Mouse (Mus musculus) cerebellum, adult 11-12 months (tissue): ENCODE data around the gene Jund.
A peak's percentile ranks its signal among the peaks of the same experiment; 100 is the strongest.

Experiments
- DNase-seq: peaks from one replicate; pipeline ENCODE4 v3.0.0; 2022

The Jund gene

GRCm38 (mm10) chr8:70729808-70730475 lies 31.2 kb downstream of the Jund start:
- DNase-seq = no peak

DNA sequence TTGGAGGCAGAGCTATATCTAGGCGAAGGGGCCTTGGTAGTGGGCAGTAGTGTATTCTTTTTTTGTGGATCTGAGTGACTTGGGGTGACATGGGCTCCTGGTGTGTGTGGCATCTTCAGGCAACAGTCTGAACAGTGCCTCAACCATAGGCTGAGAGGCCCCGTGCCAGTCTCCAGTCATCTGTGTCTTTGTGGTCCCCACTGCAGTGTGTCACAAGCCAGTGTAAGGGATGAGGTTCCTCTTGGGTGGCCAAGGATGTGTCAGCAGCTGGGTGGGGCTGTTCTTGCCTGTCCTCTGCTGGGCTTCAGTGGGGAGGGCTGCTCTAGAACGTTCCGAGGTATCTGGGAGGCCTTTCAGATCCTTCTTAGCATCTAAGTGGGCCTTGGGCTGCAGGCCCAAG lies 32.2 kb downstream of the Jund start:
- DNase-seq = no peak

- DNase-seq = no peak
Observed at GRCm38 (mm10) chr8:70737705-70738104, 39.0 kb downstream of the Jund start.

- DNase-seq = no peak
Observed at GRCm38 (mm10) chr8:70738211-70738610, 39.5 kb downstream of the Jund start.

DNA sequence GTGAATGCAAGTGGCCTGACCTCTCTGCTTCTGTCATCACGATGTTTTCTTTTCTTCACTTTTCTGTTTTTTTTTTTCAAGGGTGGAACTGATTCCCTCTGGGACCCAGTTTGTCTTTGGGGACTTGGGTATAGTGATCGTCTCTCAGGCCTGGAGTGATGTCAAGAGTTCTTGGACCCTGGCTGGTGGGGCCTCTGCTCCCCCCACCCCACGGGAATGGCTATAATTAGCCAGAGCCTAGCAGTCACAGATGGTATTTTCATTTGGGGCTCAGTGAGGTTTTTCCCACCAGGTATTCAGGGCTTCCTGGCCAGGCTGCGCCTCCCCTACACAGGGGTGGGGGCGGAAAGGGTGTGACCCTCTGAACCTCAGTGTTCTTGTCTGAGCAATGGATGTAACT lies 42.9 kb downstream of the Jund start:
- no peak for DNase-seq

GRCm38 (mm10) chr8:70742176-70742575 lies 43.4 kb downstream of the Jund start:
- no peak for DNase-seq

DNA sequence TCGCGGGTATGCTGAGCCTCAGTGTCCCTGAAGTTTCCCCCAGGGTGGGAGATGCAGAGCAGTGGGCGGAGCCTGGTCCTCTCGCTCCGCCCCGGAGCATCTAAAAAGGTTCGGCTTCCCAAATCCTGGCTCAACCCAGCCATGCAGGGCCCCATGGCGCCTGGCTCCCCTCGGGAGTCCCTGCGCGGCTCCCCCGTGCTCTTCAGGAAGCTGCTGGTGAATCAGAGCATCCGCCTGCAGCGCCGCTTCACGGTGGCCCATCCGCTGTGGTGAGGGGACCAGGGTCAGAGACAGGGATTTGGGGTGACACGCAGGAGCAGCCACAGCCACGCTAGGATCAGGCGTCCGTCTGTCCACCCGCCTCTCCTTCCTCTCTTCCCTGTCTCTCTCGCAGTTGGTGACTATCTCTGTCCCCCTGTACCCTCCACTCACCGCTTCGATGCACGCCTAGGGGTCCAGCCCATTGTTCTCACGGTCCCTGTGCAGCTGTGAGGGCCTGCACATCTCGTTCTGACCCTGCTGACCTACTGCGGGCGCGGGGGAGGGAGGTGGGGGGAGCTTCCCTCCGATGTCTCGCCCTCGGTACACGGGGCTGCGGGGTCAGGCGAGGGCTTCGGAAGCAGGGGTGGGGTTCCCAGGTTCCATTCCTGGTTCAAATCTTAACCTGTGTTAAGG lies 44.4 kb downstream of the Jund start:
- DNase-seq = no peak

GRCm38 (mm10) chr8:70743656-70744590 lies 45.2 kb downstream of the Jund start:
- DNase-seq = peak; percentile 30

DNA sequence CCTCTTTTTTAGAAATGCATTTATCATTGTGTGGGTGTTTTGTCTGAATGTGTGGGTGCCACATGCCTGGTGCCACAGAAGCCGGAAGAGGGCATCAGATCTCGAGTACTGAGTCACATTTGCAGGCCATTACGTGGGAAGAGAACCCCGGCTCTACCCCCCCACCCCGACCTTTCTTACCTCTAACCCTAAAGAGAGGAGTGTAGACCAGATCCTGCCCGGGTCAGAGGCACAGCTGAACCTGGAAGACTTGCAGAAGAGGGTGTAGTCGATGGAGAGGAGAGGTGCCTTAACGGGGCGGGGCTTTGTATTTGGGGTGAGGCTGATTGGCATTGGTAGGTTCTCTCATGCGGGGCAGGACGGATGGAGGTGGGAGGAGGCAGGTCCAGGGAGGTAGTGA lies 46.1 kb downstream of the Jund start:
- peak; percentile 12 for DNase-seq

GRCm38 (mm10) chr8:70745691-70746220 lies 47.0 kb downstream of the Jund start:
- peak; percentile 13 for DNase-seq

DNA sequence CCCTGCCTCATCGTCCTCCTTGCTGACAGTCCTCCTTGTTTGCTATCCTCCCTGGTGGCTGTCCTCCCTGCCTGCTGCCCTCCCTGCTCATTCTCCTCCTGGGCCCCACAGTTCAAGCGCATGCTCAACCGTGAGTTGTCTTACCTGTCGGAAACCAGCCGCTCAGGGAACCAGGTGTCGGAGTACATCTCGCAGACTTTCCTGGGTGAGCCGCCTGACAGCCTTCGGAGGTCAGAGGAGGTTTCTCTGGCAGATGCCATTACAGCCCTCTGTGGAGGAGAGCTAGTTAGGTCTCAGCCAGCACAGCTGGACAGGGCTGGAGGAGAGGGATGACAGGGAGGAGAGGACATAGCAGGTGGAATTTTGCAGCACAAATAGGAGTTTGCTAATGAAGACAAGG lies 47.9 kb downstream of the Jund start:
- DNase-seq = no peak

GRCm38 (mm10) chr8:70747211-70747890 lies 48.6 kb downstream of the Jund start:
- DNase-seq = no peak

DNA sequence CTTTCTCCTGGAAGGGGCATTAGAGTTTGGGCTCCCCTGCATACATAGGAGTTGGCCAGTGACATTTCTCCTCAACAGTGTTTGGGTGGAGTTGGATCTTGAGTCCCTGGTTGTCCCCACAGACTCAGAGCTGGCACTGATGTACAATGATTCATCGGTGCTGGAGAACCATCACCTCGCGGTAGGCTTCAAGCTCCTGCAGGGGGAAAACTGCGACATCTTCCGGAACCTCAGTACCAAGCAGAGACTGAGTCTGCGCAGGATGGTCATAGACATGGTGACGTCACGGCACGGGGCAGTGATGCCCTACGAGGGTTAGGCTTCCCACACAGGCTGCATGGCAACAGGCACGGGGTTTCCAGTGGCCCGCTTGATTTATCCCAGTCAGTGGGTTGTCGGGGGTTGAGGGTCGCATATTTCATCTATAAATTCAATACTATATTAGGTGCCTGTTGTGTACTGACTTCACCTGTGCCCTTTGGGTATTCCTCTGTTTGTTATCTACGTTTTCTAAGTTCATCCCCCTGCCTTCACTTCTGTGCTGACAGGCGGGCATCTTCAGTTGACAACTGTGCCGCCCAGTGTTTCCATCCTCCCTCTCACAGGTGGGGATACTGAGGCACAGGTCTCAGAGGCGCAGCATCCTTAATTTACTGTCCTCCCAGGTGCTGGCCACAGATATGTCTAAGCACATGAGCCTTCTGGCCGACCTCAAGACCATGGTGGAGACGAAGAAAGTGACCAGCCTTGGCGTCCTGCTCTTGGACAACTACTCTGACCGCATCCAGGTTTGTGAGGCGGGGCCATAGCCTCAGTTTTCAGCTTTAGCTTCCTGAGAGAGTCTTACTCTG lies 49.7 kb downstream of the Jund start:
- no peak for DNase-seq

DNA sequence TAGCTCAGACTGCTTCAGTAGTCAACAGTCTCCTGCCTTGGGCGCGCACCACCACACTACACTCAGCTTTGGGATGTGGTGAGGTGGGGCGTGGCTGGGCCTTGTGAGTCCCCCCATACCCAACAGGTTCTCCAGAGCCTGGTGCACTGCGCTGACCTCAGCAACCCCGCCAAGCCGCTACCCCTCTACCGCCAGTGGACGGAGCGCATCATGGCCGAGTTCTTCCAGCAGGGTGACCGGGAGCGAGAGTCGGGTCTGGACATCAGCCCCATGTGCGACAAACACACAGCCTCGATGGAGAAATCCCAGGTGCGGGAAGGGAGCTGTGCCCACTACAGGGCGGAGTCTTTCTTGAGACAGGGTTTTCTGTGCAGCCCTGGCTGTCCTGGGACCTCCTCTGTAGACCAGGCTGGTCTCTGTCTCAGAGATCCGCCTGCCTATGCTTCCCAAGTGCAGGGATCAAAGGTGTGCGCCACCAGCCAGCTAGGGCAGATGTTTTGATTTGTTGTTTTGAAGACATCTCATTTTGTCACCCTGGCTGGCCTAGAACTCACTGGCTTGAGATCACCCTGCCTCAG lies 50.4 kb downstream of the Jund start:
- peak; percentile 16 for DNase-seq
